Mouse (Mus musculus) MEL (cell line): Measurements from ENCODE around the gene Mrps27. TPM values are rescaled to one million over a fixed set of nuclear protein-coding genes. Genes with fewer than 3 reads are reported as not detected.

Experiments used
- DNase-seq: peaks from one replicate; pipeline ENCODE4 v3.0.0; 2011; ENCODE audit warnings: low read depth, low spot score
- H3K27ac ChIP-seq: 2 replicates; pipeline ENCODE4 v1.5.1; 2012; ENCODE audit warnings: low read depth, mild to moderate bottlenecking, control low read depth, low read length, moderate library complexity; ENCODE audit not compliant: control insufficient read depth
- H3K27me3 ChIP-seq, 2 experiments: fragments of 150-350 bp in 1 of 2; sonication (generic) in 1 of 2; 2 replicates each; pipeline ENCODE4 v1.6.1; 2012; ENCODE audit warnings: low read length in 2 of 2, mild to moderate bottlenecking in 2 of 2, improper control_type of control experiment in 1 of 2, moderate library complexity in 1 of 2; ENCODE audit not compliant: insufficient read depth in 2 of 2, control insufficient read depth in 1 of 2
- H3K36me3 ChIP-seq, 2 experiments: 2 replicates each; pipeline ENCODE4 v1.6.1; 2012 to 2014; ENCODE audit warnings: low read length in 2 of 2, improper control_type of control experiment in 1 of 2, inconsistent platforms in 1 of 2, mild to moderate bottlenecking in 1 of 2; ENCODE audit not compliant: insufficient read depth in 2 of 2, control insufficient read depth in 1 of 2
- H3K4me1 ChIP-seq, 2 experiments: fragments of 150-350 bp in 1 of 2; sonication (generic) in 1 of 2; 2 replicates each; pipeline ENCODE4 v1.6.1; 2012; ENCODE audit warnings: low read length in 2 of 2, improper control_type of control experiment in 1 of 2, mild to moderate bottlenecking in 1 of 2; ENCODE audit not compliant: insufficient read depth in 2 of 2, control insufficient read depth in 1 of 2
- H3K4me3 ChIP-seq, 2 experiments: fragments of 150-350 bp in 1 of 2; sonication (generic) in 1 of 2; 2 replicates each; pipeline ENCODE4 v1.5.1; 2012; ENCODE audit warnings: low read depth in 2 of 2, low read length in 2 of 2, mild to moderate bottlenecking in 2 of 2, moderate library complexity in 2 of 2, control low read depth in 1 of 2, improper control_type of control experiment in 1 of 2; ENCODE audit not compliant: control insufficient read depth in 1 of 2, insufficient read depth in 1 of 2
- H3K79me2 ChIP-seq: 2 replicates; pipeline ENCODE4 v1.6.1; 2012; ENCODE audit warnings: mild to moderate bottlenecking, low read length, moderate library complexity; ENCODE audit not compliant: control insufficient read depth, poor library complexity, insufficient read depth
- H3K9ac ChIP-seq: 2 replicates; pipeline ENCODE4 v1.6.1; 2012; ENCODE audit warnings: low read depth, mild to moderate bottlenecking, control low read depth, low read length, moderate library complexity; ENCODE audit not compliant: control insufficient read depth, poor library complexity, severe bottlenecking
- H3K9me3 ChIP-seq: fragments of 150-350 bp; sonication (generic); replicated peaks from 2 replicates; pipeline ENCODE4 v1.6.1; 2012; ENCODE audit warnings: mild to moderate bottlenecking, low read length, improper control_type of control experiment, moderate library complexity; ENCODE audit not compliant: insufficient read depth
- BHLHE40 ChIP-seq: IDR thresholded peaks from 2 replicates; pipeline ENCODE4 v1.6.1; 2012; ENCODE audit warnings: low read depth, mild to moderate bottlenecking, inconsistent platforms, low read length, improper control_type of control experiment, borderline replicate concordance
- EP300 ChIP-seq, 2 experiments: IDR thresholded peaks; 2 replicates each; pipeline ENCODE4 v1.6.1; 2011; ENCODE audit warnings: improper control_type of control experiment in 2 of 2, low read length in 2 of 2, low read depth in 1 of 2, mild to moderate bottlenecking in 1 of 2
- ETS1 ChIP-seq: IDR thresholded peaks from 2 replicates; pipeline ENCODE4 v1.6.1; 2012; ENCODE audit warnings: low read depth, mild to moderate bottlenecking, inconsistent platforms, low read length, improper control_type of control experiment, moderate library complexity
- MAX ChIP-seq: IDR thresholded peaks from 2 replicates; pipeline ENCODE4 v1.6.1; 2011; ENCODE audit warnings: low read length, improper control_type of control experiment
- MAZ ChIP-seq: IDR thresholded peaks from 2 replicates; pipeline ENCODE4 v1.6.1; 2012; ENCODE audit warnings: low read depth, mild to moderate bottlenecking, inconsistent platforms, low read length, improper control_type of control experiment
- MEF2A ChIP-seq: IDR thresholded peaks from 2 replicates; pipeline ENCODE4 v1.6.1; 2014; ENCODE audit warnings: low read depth, mild to moderate bottlenecking, inconsistent platforms, low read length, improper control_type of control experiment; ENCODE audit not compliant: poor library complexity, insufficient replicate concordance, severe bottlenecking; ENCODE audit errors: extremely low read depth
- MXI1 ChIP-seq: IDR thresholded peaks from 2 replicates; pipeline ENCODE4 v1.6.1; 2011; ENCODE audit warnings: mild to moderate bottlenecking, low read depth, low read length, improper control_type of control experiment
- MYC ChIP-seq: IDR thresholded peaks from 2 replicates; pipeline ENCODE4 v1.6.1; 2011; ENCODE audit warnings: low read depth, mild to moderate bottlenecking, low read length, improper control_type of control experiment, moderate library complexity
- POLR2A ChIP-seq, 2 experiments: IDR thresholded peaks; 2 replicates each; pipeline ENCODE4 v1.6.1; 2011 to 2012; ENCODE audit warnings: low read length in 2 of 2, mild to moderate bottlenecking in 2 of 2, control low read depth in 1 of 2, improper control_type of control experiment in 1 of 2, low read depth in 1 of 2, moderate library complexity in 1 of 2; ENCODE audit not compliant: control insufficient read depth in 1 of 2, insufficient read depth in 1 of 2, poor library complexity in 1 of 2
- RAD21 ChIP-seq: IDR thresholded peaks from 2 replicates; pipeline ENCODE4 v1.6.1; 2011; ENCODE audit warnings: mild to moderate bottlenecking, low read depth, low read length, improper control_type of control experiment
- TBP ChIP-seq: IDR thresholded peaks from 2 replicates; pipeline ENCODE4 v1.8.0; 2011; ENCODE audit warnings: low read depth, low read length, improper control_type of control experiment
- TCF12 ChIP-seq: IDR thresholded peaks from 2 replicates; pipeline ENCODE4 v1.6.1; 2014; ENCODE audit warnings: low read depth, mild to moderate bottlenecking, inconsistent platforms, low read length, improper control_type of control experiment, moderate library complexity
- UBTF ChIP-seq: IDR thresholded peaks from 2 replicates; pipeline ENCODE4 v1.6.1; 2012; ENCODE audit warnings: low read depth, mild to moderate bottlenecking, inconsistent platforms, low read length, improper control_type of control experiment, moderate library complexity, borderline replicate concordance; ENCODE audit not compliant: insufficient read depth
- USF1 ChIP-seq: IDR thresholded peaks from 2 replicates; pipeline ENCODE4 v1.6.1; 2014; ENCODE audit warnings: low read depth, mild to moderate bottlenecking, inconsistent platforms, low read length, improper control_type of control experiment, moderate library complexity
- polyA plus RNA-seq, 2 experiments: library from polyadenylated mRNA; stranded (reverse) in 1 of 2; unstranded in 1 of 2; fragments of >175 nt in 1 of 2; fragments of >200 nt in 1 of 2; gene quantifications; 2 replicates each; pipeline versions ENCODE4 v1.2.1 to v1.2.4; 2012; ENCODE audit warnings: low replicate concordance in 2 of 2, low read depth in 1 of 2; ENCODE audit not compliant: insufficient read length in 2 of 2, insufficient read depth in 1 of 2, missing spikeins in 1 of 2
- total RNA-seq: library from RNA; depleted of rRNA; stranded (reverse); fragments of 300-350 nt; gene quantifications from 2 replicates; pipeline ENCODE4 v1.2.3, GENCODE M21; 2012

Gene Mrps27
- total and polyA plus RNA-seq, 3 experiments: 27.9 to 44.1 TPM; not detected in 1

DNA sequence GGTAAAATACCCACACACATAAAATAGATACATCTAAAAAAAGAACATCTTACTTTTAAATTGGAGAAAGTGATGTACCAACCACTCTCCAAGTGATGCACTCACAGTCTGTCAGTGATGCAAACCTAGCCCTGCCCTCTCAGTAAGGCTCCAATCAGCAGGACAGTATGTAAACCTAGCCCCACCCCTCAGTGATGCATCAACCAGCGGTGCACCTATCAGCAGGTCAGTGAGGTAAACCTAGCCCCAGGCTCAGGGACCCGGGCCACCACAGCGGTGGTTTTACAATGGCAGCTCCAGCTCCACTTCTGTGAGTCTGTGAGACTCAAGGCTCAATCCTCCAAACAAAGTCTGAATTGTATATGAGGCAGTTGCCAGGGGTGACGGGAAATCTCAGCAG is 13.3 kb upstream of the Mrps27 start:
- no peaks in the 10 kb centered on the region for H3K79me2 ChIP-seq
- H3K4me3 ChIP-seq: no peak overlapping the region
- DNase-seq: no peak

DNA sequence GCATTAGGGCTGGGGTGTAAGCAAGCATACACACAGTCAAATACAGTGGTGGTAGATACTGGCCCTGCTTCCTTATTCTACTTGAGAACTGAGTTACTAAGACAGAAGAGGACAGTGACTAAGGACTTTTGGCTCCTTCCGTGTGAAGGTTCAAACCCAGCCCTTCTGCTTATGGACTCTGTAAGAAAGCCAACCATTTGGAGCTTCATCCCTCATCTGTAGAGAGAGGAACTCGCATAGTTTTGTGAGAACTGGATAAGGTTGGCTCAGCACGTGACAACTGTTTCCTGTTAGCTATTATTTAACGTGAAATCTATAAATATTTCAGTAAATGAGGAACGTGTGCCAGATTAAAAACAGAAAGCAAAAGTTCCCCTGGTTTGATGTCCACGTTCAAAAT is 7.1 kb upstream of the Mrps27 start:
- H3K27me3 ChIP-seq: no peaks in the 10 kb centered on the region
- peak; percentile 78 for DNase-seq
- TF ChIP-seq BHLHE40 (peak; percentile 90), RAD21 (no peak), USF1 (peak; percentile 88), ETS1 (peak; percentile 62; the same call in 1 of the 2 replicates), MYC (peak; percentile 47; the same call in 1 of the 2 replicates), MXI1 (peak; percentile 60), EP300 (IDR thresholded peaks at IDR 0.05; ENCODE audit: low read depth in 1 of 2, low read length in 2 of 2) (no peak), POLR2A (IDR thresholded peaks at IDR 0.05; ENCODE audit: control insufficient read depth in 1 of 2, insufficient read depth in 1 of 2, low read depth in 1 of 2, low read length in 2 of 2, poor library complexity in 1 of 2) (0 out of 4 replicates have a peak, but pooled peaks of 1 of the 2 experiments have one; percentile 7), TBP (no peak), MAX (peak; percentile 62)
- H3K27ac ChIP-seq: peak overlapping the region; percentile 62
- H3K9ac ChIP-seq: no peak overlapping the region
- H3K36me3 ChIP-seq: peaks cover 11 to 16% of the 10 kb centered on the region in 2 experiments
- H3K9me3 ChIP-seq: no peaks in the 10 kb centered on the region
- peaks cover 0 to 10% of the 10 kb centered on the region in 2 experiments; a peak in 1 of 4 replicates for H3K4me1 ChIP-seq
- no peaks in the 10 kb centered on the region for H3K79me2 ChIP-seq
- H3K4me3 ChIP-seq: no peak overlapping the region

More for the DNA sequence above, 13.3 kb upstream of the Mrps27 start:
- peaks cover 0 to 25% of the 10 kb centered on the region in 2 experiments; a peak in 2 of 4 replicates for H3K36me3 ChIP-seq
- H3K4me1 ChIP-seq: no peaks in the 10 kb centered on the region
- H3K27ac ChIP-seq: no peak overlapping the region
- no peak overlapping the region for H3K9ac ChIP-seq
- TF ChIP-seq UBTF (no peak), BHLHE40 (no peak), TCF12 (no peak), MEF2A (no peak), MAZ (no peak), TBP (no peak)
- no peaks in the 10 kb centered on the region for H3K27me3 ChIP-seq
- no peaks in the 10 kb centered on the region for H3K9me3 ChIP-seq
